Mouse (Mus musculus): Measurements from ENCODE around the gene Zfp965. TPM values are rescaled to one million over a fixed set of nuclear protein-coding genes. Genes with fewer than 3 reads are reported as not detected.
"Not testable (repeated sequence)": the region's sequence is repeated elsewhere in the genome, so short reads cannot be mapped to it uniquely, and the experiment has no call there.

The Zfp965 gene
- 6.4 and 7.9 TPM in 2 replicates for polyA plus RNA-seq (2015; fragmentation: Nextera tagmentation; extraction: Ambion mirVana)

- H3K4me1 ChIP-seq (replicated peaks); H3K36me3 ChIP-seq; ATAC-seq (replicated peaks; ENCODE audit: insufficient number of reproducible peaks, insufficient read depth, low FRiP score, low read depth); H3K9me3 ChIP-seq (replicated peaks); H3K27me3 ChIP-seq; H3K4me2 ChIP-seq; H3K27ac ChIP-seq; H3K9ac ChIP-seq; H3K4me3 ChIP-seq: not testable (repeated sequence)
- no CpG with 5 or more reads among the region's 6 CpGs for WGBS
Measured at GRCm38 (mm10) chr2:175469685-175470084, at the start of gene Zfp965. TSS of gene Zfp965 (plus strand) at chr2:175469985.

GRCm38 (mm10) chr2:175435707-175436106 lies 34.1 kb upstream of the Zfp965 start, which contains the start of gene Gm4724:
TSS of gene Gm4724 (minus strand) at chr2:175435807.
- no CpG with 5 or more reads among the region's 4 CpGs for WGBS
- H3K27ac ChIP-seq; H3K9ac ChIP-seq; ATAC-seq (replicated peaks; ENCODE audit: insufficient number of reproducible peaks, insufficient read depth, low FRiP score, low read depth); H3K4me2 ChIP-seq; H3K4me1 ChIP-seq (replicated peaks); H3K9me3 ChIP-seq (replicated peaks); H3K27me3 ChIP-seq; H3K4me3 ChIP-seq; H3K36me3 ChIP-seq: not testable (repeated sequence)

Other genes with a start within 250 kb of the Zfp965 start
- gene Gm14440, start 194.9 kb upstream of the Zfp965 start, polyA plus RNA-seq (2015; fragmentation: Nextera tagmentation; extraction: Ambion mirVana) = not detected in 2 replicates
- gene Gm4631, start 131.8 kb upstream of the Zfp965 start, polyA plus RNA-seq (2015; fragmentation: Nextera tagmentation; extraction: Ambion mirVana) = 9.9 and 10.1 TPM in 2 replicates
- gene Zfp968, start 97.5 kb upstream of the Zfp965 start, polyA plus RNA-seq (2015; fragmentation: Nextera tagmentation; extraction: Ambion mirVana) = 4.1 and 5.4 TPM in 2 replicates
- gene Gm4724, start 34.2 kb upstream of the Zfp965 start, polyA plus RNA-seq (2015; fragmentation: Nextera tagmentation; extraction: Ambion mirVana) = 7.6 TPM in 2 replicates
- not detected in 2 replicates for gene Gm11007, start 174.0 kb downstream of the Zfp965 start, polyA plus RNA-seq (2015; fragmentation: Nextera tagmentation; extraction: Ambion mirVana)
- 16.9 and 21.8 TPM in 2 replicates for gene Zfp969, start 233.7 kb downstream of the Zfp965 start, polyA plus RNA-seq (2015; fragmentation: Nextera tagmentation; extraction: Ambion mirVana)

All from heart, embryonic 15.5 days (tissue).